ENCODE assay signal across 1 mouse cellular context in the genomic region with DNA sequence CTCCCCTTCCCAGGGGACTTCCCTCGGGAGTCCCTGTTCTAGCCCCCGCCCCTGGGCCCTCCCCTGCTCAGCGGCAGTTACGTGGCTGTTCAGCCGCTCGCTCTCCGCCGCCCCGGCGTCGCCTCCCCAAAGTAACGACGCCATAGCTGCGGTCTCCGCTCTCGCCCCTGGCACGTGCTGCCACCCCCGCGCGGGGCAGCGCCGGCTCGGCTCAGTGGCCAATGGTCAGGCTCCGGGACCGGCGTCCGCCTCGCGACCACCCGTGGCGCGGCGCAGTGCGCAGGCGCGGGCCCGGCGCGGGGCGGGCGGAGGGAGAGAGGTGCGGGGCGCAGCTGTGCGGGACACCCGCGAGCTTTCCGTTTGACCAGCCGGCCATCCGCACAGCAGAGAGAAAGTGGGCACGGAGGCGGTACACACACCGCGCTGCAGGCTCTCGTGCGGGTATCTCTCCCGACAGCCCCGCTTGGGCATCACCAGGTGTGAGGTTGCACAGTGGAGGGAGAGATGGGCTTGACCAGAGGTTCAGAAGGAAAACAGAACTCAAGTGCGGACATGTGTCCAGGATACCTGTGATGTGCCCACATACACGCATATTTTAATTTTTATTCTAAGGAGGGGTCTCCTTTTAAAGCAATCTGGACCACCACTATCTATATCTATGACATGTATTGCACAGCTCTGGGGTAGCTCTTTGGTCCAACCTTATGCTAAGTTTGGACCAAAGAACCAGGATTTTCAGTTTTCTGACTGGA.
TF ChIP-seq lines count a peak whose summit lies in the region.

TSS of gene Ddx25 (minus strand) at position 272 of the 752 bp plus-strand sequence.
TSS of gene Pus3 (plus strand) at position 339 of the 752 bp plus-strand sequence.

TF ChIP-seq in CH12.LX, 34 proteins besides CTCF, POLR2A, EP300 and RAD21 (continued from another document):
- TF ChIP-seq ZMIZ1 (IDR thresholded peaks at IDR 0.05; ENCODE audit: low read depth, low read length) (no peak), BHLHE40 (IDR thresholded peaks at IDR 0.05; ENCODE audit: low read depth, low read length) (peak; percentile 82), JUN (IDR thresholded peaks at IDR 0.05; ENCODE audit: insufficient read depth, low read depth, low read length) (no peak), HCFC1 (IDR thresholded peaks at IDR 0.05; ENCODE audit: low read depth, low read length) (no peak), MAZ (IDR thresholded peaks at IDR 0.05; ENCODE audit: low read depth, low read length) (no peak), ZC3H11A (IDR thresholded peaks at IDR 0.05; ENCODE audit: low read depth, low read length) (no peak), CHD2 (IDR thresholded peaks at IDR 0.05; ENCODE audit: low read length) (no peak), NRF1 (IDR thresholded peaks at IDR 0.05; ENCODE audit: low read depth, low read length) (peak; percentile 88)
